Mouse (Mus musculus): ENCODE results near the gene Shox2.

Gene Shox2

GRCm38 (mm10) chr3:66964884-66965283, 16.7 kb downstream of the Shox2 start:
- DNase-seq (ENCODE audit: low spot score in 2 of 2): no peak

GRCm38 (mm10) chr3:66959972-66960371, 21.6 kb downstream of the Shox2 start:
- DNase-seq (ENCODE audit: low spot score in 2 of 2): no peak

- DNase-seq (ENCODE audit: low spot score in 2 of 2): no peak
These were observed 26.4 kb downstream of the Shox2 start for GRCm38 (mm10) chr3:66955126-66955525.

- DNase-seq (ENCODE audit: low spot score in 2 of 2): no peak
These were observed 41.9 kb downstream of the Shox2 start for GRCm38 (mm10) chr3:66939675-66940074.

- no peak for DNase-seq (ENCODE audit: low spot score in 2 of 2)
These were observed 59.1 kb downstream of the Shox2 start for GRCm38 (mm10) chr3:66922436-66922835.

Measured in frontal cortex, postnatal 10 days (tissue).